Mouse (Mus musculus) kidney, embryonic 14.5 days (tissue): ENCODE measurements around the gene Dmgdh. TPM values are rescaled to one million over a fixed set of nuclear protein-coding genes. Genes with fewer than 3 reads are reported as not detected.

Experiments
- ATAC-seq: fragments of 200-750 bp; cut with Nextera tagmentation; 2 replicates; pipeline ENCODE4 v1.8.0; 2017; ENCODE audit warnings: moderate number of reproducible peaks, mild to moderate bottlenecking, moderate TSS enrichment, moderate library complexity; ENCODE audit not compliant: low FRiP score, low TSS enrichment
- H3K27ac ChIP-seq: fragments of 300-500 bp; sonication (generic); 2 replicates; pipeline ENCODE4 v1.5.1; 2014; ENCODE audit warnings: low read depth, mild to moderate bottlenecking, low read length, moderate library complexity, mixed read lengths
- H3K27me3 ChIP-seq: fragments of 300-500 bp; sonication (generic); 2 replicates; pipeline ENCODE4 v1.6.1; 2014; ENCODE audit warnings: mild to moderate bottlenecking, low read length; ENCODE audit not compliant: control insufficient read depth, insufficient read depth
- H3K36me3 ChIP-seq: fragments of 300-500 bp; sonication (generic); 2 replicates; pipeline ENCODE4 v1.6.1; 2014; ENCODE audit warnings: low read length, mixed read lengths; ENCODE audit not compliant: control insufficient read depth, insufficient read depth
- H3K4me1 ChIP-seq: fragments of 300-500 bp; sonication (generic); 2 replicates; pipeline ENCODE4 v1.6.1; 2014; ENCODE audit warnings: low read length, mixed read lengths; ENCODE audit not compliant: control insufficient read depth, insufficient read depth
- H3K4me2 ChIP-seq: fragments of 300-500 bp; sonication (generic); replicated peaks from 2 replicates; pipeline ENCODE4 v1.6.1; 2014; ENCODE audit warnings: low read depth, mild to moderate bottlenecking, low read length
- H3K4me3 ChIP-seq: fragments of 300-500 bp; sonication (generic); 2 replicates; pipeline ENCODE4 v1.5.1; 2014; ENCODE audit warnings: mild to moderate bottlenecking, low read length
- H3K9ac ChIP-seq: fragments of 300-500 bp; sonication (generic); 2 replicates; pipeline ENCODE4 v1.6.1; 2014; ENCODE audit warnings: low read depth, mild to moderate bottlenecking, low read length, moderate library complexity
- H3K9me3 ChIP-seq: fragments of 300-500 bp; sonication (generic); 2 replicates; pipeline ENCODE4 v1.6.1; 2016; ENCODE audit warnings: low read length; ENCODE audit not compliant: control insufficient read depth
- WGBS: fragments of 180-500 bp; shearing (Covaris S2); extraction: QIAGEN DNeasy Blood & Tissue Kit; methylation state at CpG from one replicate; pipeline ENCODE4 v1.1.7; 2014; 5-methylcytosine and 5-hydroxymethylcytosine counted together
- microRNA-seq: library from miRNA; unstranded; fragments of <30 nt; microRNA quantifications from one replicate; pipeline ENCODE4, GENCODE M21; 2016
- polyA plus RNA-seq: library from polyadenylated mRNA; unstranded; fragments of >200 nt; fragmentation: Nextera tagmentation; extraction: Ambion mirVana; gene quantifications from 2 replicates; pipeline ENCODE4 v1.2.1, GENCODE M21; 2014

Dmgdh gene
- polyA plus RNA-seq, 1 experiment from 2014 or later = 0.28 TPM

- H3K4me3 ChIP-seq = no peak overlapping the region
- H3K36me3 ChIP-seq = no peaks in the 10 kb centered on the region
- 0 out of 2 replicates have a peak, but pooled peaks have one; percentile 28 for ATAC-seq
- peak overlapping the region; percentile 48; the same call in 1 of the 2 replicates for H3K27ac ChIP-seq
- 0 out of 2 replicates have a peak, but pooled peaks cover 5% of the 10 kb centered on the region for H3K4me1 ChIP-seq
- no peak overlapping the region for H3K4me2 ChIP-seq
- peaks cover 4% of the 10 kb centered on the region; the same call in 1 of the 2 replicates for H3K9me3 ChIP-seq
- H3K27me3 ChIP-seq = no peaks in the 10 kb centered on the region
- 41% methylated on average over 5 of the region's 5 CpGs for WGBS
- no peak overlapping the region for H3K9ac ChIP-seq
Observed at GRCm38 (mm10) chr13:93797011-93797600, 122.9 kb downstream of the Dmgdh start.

Small RNA genes lying within 50 kb of the gene (microRNA-seq; reads per million reads assigned to microRNA genes)
- not detected for gene Mir5624

Other genes starting within 250 kb of the Dmgdh start
- gene Jmy, start 174.6 kb upstream of the Dmgdh start, polyA plus RNA-seq = 6.0 and 8.5 TPM in 2 replicates
- 0.11 and 0.13 TPM in 2 replicates for gene Bhmt, start 36.5 kb upstream of the Dmgdh start, polyA plus RNA-seq
- 0.66 and 0.96 TPM in 2 replicates for gene Bhmt2, start 131 bp upstream of the Dmgdh start, polyA plus RNA-seq
- 9.0 and 17.7 TPM in 2 replicates for gene Arsb, start 97.2 kb downstream of the Dmgdh start, polyA plus RNA-seq